Mouse (Mus musculus): Measurements from ENCODE around the gene Stat1. TPM values are rescaled to one million over a fixed set of nuclear protein-coding genes. Genes with fewer than 3 reads are reported as not detected.

Stat1 gene
- polyA plus RNA-seq, 1 experiment from 2014 or later: 212 TPM

DNA sequence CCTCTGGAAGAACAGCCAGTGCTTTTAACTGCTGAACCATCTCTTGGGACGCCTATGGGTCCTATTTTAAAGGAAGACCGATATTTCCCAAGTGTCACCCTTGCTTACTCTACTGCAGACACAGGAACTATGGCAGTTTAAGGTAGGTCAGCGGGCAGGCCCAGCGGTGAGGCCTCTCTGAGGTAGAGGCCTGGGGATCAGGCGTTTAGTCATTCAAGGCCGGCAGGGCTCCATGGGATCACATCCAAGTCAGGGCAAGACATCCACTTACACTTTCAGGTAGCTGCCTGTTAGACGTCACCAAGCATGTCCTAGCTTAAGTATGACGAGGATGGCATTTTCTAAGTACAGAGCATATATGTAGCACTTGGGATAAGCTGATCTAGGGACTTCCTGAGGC is 41.9 kb downstream of the Stat1 start:
- DNase-seq (ENCODE audit: low spot score): no peak

DNA sequence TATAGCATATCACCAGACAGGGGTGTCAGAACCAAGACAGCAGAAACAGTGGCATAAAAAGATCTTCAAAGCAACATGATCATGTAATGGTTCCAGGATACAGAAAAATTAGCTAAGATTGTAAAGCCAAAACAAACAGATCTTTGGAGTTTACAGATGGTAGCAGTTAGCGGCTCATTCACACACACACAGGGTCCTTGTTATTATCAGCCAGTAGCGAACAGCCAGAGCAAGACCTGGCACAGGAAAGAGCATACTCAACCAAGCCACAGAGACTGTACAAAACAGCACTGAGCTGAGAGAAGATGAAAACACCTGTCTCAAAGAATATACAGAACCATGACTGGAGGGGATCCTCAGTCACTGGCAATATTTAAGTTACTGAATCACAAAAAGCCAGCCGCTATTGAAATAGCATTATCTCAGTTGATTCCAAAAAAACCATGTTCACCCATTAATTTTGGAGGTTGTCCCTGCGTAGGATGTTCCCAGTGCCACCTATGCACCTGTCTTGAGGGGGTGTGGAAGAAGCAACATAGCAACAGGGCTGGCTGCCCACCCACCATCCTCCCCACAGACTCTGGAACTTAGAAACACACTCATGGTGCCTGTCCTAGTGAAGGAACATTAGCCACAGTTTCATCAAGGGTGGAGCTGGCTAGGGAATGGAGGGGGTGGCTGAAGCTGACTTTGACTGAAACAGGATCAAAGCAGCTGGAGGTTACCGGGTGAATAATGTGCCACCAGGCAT is 44.6 kb downstream of the Stat1 start:
- DNase-seq (ENCODE audit: low spot score): peak; percentile 16

DNA sequence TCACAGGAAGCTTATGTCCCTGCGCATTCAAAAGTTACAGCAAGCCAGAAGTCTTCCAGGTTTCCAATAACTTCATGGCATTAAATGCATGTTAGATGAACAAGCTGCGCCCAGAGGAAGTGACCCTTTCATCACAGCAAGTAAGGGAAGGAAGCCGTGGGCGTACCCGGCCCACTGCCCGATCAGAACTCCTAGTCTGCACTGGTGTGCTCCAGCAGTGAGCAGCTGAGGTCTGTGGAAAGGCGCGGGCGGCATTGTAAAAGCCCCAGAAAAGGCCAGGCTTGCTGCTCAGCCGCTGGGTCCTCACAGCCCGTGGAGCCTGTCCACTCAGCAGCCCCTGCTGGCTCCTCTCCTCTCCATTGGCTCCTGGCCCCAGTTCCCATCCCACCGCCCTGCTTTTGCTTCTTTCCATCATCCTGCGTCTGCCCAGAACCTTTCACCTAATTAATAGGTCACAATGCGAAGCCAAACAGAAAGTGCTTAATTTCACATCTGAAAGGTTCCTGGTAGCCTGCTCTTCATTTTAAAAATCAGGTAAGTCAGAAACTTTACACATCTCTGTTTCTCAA is 47.5 kb downstream of the Stat1 start:
- DNase-seq (ENCODE audit: low spot score): no peak

DNA sequence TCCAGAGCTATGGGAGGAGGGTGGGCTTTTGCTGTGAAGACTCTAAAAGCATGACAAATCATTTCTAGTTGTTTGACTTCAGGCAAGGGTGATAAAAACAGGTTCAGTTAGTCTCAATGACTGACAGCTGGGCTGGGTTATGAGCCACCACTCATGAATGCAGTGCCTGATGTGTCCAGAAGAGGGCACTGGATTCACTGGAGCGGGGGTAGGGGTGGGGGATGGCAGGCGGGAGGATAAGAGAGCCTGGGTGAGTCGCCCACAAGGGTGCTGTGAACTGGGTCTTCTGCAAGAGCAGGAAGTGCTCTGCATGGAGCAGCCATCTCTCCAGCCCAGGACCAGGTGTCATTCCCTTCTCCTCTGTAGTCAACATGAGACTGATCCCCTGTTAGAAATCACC is 50.8 kb downstream of the Stat1 start:
- peak; percentile 79 for DNase-seq (ENCODE audit: low spot score)

DNA sequence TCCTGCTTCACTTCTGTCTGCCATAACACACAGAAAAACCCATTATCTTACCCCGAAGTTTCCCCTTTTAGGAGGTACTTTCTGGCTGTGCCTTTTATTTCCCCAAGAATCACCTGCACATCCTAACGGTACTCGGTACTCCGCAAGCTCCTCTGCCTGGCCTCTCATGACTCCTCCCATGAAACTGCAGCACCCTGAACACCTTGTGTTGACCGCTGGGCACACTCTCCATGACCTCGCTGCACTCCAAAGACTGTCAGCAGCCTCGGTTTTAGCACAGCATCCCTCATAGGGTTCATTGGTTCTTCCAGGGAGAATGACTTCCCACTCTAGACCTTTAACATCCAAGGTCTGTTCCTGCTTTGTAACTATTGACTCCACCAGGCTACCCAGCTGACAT is 51.5 kb downstream of the Stat1 start:
- DNase-seq (ENCODE audit: low spot score): no peak

DNA sequence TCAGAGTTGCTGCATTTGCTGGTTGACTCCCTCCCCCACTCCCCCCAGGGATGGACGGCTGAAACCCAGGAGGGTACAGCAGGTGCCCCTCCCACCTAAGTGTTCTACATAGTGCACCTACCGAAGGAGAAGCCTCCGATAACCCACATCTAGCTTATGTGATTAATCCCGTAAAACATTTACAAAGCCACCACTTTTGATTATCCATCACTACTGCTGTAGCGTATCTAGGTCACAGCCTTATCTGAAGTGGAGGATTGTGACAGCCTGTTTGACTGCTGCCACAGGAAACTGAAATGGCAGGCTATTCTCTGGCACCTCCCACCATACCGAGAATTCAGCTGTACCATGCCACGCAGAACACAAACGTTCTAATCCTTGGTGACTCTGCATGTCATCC is 52.0 kb downstream of the Stat1 start:
- peak; percentile 57 for DNase-seq (ENCODE audit: low spot score)

DNA sequence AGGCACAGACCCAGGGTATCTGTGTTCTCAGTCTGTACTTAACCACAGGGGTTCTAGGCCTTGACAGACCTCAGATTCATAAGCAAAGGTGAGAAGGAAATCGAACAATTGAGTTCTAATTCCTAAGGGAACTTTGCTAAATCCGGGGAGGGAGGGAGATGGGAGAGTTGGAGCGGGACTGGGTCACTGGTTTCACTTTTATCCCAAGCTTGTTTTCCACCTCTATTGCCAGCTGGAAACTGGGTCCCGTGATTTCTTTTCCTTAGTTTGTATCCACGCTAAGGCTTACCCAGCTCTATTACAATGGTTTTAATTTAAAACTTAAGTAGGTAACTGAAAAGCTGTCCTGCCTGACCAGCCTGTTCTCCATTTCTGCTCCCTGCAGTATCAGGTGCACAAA is 56.1 kb downstream of the Stat1 start:
- DNase-seq (ENCODE audit: low spot score): no peak

DNA sequence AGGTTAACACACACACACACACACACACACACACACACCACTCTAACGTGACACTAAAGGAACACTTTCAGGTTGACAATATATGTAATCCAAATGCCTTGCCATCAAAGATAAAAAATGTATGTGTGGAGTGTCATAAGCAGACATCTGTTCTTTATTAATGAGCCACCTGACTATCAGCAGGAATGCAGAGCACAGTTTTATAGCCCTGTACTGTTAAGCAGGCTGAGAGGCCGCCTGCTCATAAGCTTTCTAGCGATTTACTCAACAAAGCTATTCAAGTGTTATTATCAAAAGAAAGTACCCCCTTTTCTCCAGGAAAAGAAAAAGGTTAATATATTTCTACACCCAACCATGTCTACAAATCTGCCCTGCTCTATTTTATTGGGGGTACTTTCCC is 56.7 kb downstream of the Stat1 start:
- DNase-seq (ENCODE audit: low spot score): no peak

DNA sequence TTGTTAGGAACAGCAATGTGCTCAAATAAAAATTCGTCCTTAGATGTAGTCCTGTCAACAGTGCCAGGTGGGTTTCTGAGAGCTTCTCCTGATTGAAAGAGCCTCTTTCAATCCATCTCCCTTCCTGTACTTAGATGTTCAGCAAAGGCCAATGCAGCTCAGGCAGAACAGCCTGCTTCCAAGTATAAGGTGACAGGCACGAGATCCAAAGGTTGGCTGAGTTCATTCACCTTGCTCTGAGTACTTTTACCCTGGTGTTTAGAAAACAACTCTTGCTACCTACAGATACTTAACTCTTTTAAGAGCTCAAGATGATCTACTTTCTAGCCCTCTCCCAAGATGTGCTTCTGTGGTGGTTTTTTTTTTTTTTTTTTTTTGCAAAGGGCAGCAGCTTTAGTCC is 57.8 kb downstream of the Stat1 start:
- DNase-seq (ENCODE audit: low spot score): no peak

DNA sequence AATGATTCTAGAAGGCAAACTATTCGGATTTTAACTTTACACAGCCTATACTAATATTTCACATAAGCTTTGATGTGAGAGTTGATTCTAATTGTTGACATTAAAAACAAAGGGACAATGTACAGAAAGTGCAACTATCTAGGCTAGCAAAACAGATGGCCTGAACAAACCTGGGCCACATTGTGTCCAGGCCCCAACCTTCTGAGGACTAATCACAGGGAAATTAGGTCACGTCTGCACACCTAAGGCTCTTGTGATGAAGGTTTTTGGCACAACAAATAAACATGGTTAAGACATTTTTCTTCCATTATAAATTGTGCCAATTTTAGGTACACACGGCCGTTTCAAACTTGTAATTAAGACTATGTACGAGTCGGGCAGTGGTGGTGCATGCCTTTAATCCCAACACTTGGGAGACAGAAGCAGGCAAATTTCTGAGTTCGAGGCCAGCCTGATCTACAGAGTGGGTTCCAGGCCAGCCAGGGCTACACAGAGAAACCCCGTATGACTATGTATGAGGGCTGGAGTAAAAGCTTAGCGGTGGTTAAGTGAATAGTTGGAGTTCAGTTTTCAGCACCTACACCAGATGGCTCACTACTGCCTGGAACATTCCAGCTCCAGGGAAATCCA is 60.8 kb downstream of the Stat1 start:
- no peak for DNase-seq (ENCODE audit: low spot score)

DNA sequence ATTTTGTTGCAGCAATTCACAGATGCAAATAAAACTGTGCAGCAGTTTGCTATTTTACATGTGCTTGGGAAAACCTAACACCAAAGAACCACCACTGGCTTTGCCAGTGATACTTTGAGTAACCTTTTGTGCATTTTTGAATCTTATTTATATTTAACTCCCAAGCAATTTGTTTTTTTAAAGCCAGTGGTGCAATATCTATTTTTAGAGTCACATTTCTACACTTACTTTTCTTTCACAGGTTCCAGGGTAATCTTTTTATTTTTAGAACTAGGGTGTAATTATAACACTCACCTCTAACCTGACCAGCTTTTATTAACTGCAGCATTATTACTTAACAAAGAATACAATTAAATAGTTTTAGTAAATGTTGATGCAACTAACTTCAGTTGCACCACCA is 62.8 kb downstream of the Stat1 start:
- no peak for DNase-seq (ENCODE audit: low spot score)

DNA sequence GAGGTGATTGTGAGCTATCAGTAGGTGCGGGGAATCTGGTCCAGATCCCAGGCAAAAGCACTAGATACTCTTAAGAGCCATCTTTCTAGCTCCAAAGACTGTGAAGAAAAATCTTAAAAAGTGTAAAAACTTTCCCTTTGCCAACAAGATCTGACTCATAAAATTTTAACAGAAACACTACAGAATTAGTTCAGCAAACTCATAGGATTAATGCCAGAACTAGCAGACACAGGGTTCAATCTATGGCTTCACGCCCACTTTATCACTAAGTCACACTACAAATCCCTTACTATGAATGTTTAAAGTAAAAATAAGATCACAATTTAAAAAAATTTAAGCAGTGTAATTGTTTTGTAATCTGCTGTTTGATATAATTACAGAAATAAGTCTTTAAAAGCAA is 63.8 kb downstream of the Stat1 start:
- no peak for DNase-seq (ENCODE audit: low spot score)

Other genes with a start within 250 kb of the Stat1 start
- gene Myo1b, start 203.4 kb upstream of the Stat1 start, polyA plus RNA-seq (2015; fragmentation: Nextera tagmentation; extraction: Ambion mirVana): 20.0 and 22.1 TPM in 2 replicates
- gene Stat4, start 132.3 kb upstream of the Stat1 start, polyA plus RNA-seq (2015; fragmentation: Nextera tagmentation; extraction: Ambion mirVana): 36.8 and 38.6 TPM in 2 replicates
- gene Gls, start 113.8 kb downstream of the Stat1 start, polyA plus RNA-seq (2015; fragmentation: Nextera tagmentation; extraction: Ambion mirVana): 30.8 and 38.3 TPM in 2 replicates

Measured in thymus, postnatal 0 days (tissue).